Mouse (Mus musculus) liver, embryonic 14.5 days (tissue): ENCODE measurements around the gene Stk40.

Source experiments
- CTCF ChIP-seq: IDR thresholded peaks from 2 replicates; pipeline ENCODE4 v1.5.1; 2016; ENCODE audit warnings: antibody characterized with exemption, low read depth, control low read depth
- EP300 ChIP-seq: IDR thresholded peaks from 2 replicates; pipeline ENCODE4 v1.6.1; 2016; ENCODE audit warnings: antibody characterized with exemption, low read depth

DNA sequence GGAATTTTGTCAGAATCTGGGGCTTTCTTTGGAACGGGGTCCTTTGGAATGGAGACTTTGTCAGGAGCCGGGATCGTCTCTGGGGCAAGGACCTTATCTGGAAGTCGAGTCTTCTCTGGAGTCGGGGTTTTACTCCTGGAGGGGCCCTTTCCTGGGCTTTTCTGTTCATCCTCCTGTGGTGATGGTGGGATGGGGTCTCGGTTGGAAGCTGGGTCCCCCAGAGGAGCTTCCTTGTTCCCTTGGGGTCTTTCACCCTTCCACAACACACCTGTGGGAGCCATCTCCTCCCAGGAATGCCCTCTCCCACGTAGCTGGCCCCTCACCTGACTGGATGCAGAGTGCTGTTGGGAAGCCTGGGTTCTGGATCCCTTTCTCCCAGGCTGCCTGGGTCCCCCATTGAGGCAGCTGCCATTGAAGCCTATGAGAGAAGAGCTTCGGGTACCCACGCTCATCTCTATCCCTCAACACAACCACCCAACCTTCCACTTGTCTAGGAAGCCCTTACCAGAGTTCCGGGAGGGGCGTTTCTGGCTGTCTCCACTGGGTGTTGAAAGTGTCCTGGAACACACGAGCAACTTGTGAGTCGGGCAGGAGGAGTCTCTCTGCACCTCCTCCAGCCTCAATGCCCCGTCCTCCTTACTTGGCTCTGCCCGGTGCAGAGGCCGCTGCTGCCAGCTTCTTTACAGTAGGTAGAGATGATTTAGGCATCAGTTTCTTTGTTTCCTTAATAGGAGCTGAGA is 48.1 kb downstream of the Stk40 start:
- TF ChIP-seq EP300 (no peak), CTCF (no peak)
